Mouse (Mus musculus): ENCODE measurements around the gene Phb2.
"Not testable (repeated sequence)": the region's sequence is repeated elsewhere in the genome, so short reads cannot be mapped to it uniquely, and the experiment has no call there.

Gene Phb2

DNA sequence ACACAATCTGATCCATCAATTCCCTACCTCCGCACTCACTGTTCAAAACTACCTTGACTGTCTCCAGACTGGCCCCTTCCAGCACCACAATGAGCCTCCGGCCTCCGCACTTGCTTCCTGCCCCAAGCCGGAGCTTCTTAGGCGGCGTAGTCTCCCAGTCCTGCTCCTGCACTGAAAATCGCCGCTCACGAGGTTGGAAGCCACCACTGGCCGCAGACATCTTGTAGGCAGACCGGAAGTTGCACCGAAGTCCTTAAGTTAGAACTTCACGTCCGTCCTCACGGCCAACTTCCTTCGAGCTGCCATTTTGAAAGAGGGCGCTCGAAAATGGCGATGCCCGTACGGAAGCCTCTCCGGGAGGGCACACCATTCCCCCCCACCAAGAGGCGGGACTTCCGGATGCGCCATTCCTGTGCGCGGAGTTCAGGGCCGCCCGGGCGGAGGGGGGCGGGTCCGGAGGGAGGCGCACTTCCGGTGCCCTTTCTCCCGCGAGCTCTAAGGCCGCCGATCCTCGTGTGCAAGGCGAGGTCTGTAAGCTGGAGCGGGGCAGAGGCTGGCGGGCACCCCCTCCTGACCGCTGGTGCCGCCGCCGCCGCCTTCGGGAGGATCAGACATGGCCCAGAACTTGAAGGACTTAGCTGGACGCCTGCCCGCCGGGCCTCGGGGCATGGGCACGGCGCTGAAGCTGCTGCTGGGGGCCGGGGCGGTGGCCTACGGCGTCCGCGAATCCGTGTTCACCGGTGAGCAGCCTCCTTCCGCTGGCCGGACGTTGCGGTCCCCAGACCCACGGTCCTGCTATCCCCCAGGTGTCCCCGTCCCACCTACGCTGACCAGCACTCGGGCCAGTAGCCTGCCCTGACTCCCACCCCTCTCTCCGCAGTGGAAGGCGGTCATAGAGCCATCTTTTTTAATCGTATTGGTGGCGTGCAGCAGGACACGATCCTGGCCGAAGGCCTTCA lies at the start of gene Phb2, which contains the start of gene Emg1:
Gene Phb2 (plus strand): TSS at position 513 of the 959 bp plus-strand sequence.
Gene Emg1 (minus strand): TSS at position 355 of the 959 bp plus-strand sequence.
- peak; percentile 99 for DNase-seq

DNA sequence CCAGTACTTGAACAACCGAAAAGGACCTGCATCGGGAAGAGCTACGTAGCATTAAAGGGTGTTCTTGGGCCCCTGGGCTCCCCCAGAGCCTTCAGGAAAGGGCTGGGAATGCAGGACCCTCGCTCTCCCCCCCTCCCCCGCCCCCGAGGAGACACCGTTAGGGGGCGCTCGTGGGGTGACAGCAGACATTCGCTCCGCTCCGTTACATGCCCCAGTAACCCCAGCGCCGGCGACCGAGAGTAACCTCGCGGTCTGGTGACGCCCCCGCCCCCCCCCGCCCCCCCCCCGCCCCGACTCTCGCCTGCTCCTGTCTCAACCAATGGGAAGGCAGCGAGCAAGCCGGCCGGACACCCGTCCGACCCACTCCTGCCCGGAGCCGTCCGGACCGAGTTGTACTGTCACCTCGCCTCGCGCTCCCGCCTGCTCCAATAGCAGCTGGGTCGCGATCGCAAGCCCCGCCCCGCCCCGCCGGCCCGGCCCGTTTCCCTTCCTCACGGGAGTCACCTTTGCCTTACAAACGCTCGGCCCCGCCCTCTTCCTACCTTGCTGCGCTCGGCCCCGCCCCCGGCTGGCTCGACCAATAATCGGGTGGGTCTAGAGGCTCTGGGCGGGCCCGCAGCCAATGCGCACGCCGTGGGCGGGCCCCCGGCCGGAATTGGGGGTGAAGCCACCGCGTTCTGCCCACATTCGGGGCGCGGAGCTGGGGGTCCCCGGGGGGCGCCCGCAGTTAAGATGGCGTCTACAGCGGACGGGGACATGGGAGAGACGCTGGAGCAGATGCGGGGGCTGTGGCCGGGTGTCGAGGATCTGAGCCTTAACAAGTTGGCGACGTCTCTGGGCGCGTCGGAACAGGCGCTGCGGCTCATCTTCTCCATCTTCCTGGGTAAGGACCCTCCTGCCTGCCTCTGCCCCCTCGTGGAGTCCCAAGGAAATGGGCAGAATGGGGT lies 49.4 kb upstream of the Phb2 start, which contains the start of gene Lpcat3:
Gene Lpcat3 (plus strand): TSS at position 551 of the 947 bp plus-strand sequence.
- peak; percentile 99 for DNase-seq

DNA sequence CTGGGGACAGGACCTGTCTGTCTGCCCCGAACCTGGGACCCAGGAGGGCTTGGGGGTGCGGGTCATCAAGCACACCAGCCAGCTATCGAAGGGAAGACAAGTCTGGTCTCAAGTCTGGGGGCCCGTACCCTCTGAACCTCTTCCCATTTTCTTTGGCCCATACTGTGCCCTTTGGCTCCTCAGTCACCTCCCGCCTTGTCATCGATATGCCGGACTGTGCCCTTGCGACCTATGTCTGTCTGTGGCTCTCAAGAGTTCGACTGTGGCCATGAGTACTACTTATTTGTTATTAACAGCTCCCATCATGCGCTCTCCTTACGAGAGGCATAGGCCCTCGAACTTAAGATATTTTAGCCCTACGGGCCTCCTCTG lies 48.7 kb upstream of the Phb2 start:
- no peak for DNase-seq

DNA sequence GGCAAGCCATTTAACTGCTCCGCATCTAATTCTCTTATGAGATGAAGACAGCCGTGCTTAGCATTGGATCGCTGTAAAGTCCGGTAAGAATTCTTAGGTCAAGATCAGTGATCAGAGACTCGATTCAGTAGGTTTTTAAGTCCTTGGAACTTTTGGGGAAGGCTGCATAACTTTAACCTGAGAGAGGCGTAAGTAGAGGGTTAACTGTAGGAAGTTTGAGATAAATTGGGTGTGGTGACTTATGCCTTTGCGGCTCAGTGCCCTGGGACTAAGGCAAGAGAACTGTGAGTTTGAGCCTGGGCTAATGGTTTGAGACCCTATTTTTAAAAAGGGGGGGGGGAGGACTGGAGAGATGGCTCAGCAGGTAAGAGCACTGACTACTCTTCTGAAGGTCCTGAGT lies 47.9 kb upstream of the Phb2 start:
- DNase-seq, result no peak

DNA sequence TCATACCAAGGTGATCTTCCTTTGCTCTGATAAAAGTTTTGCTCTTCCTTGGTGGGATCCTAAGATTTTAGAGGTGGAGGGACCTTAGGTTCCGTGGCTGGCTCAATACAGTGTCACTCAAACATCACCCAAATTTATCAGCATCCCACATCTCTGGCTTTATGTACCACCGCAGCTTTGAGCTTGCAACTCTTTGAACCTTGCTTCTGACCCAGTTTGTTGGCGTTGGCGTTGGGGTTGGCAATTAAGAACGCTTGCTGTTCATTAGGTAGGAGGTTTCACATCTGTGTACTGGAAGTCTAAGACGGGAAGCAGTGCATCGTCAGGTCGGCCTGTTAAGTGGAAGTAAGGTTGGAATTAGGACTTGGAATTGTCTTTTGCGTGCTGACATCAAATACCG lies 47.1 kb upstream of the Phb2 start:
- no peak for DNase-seq

DNA sequence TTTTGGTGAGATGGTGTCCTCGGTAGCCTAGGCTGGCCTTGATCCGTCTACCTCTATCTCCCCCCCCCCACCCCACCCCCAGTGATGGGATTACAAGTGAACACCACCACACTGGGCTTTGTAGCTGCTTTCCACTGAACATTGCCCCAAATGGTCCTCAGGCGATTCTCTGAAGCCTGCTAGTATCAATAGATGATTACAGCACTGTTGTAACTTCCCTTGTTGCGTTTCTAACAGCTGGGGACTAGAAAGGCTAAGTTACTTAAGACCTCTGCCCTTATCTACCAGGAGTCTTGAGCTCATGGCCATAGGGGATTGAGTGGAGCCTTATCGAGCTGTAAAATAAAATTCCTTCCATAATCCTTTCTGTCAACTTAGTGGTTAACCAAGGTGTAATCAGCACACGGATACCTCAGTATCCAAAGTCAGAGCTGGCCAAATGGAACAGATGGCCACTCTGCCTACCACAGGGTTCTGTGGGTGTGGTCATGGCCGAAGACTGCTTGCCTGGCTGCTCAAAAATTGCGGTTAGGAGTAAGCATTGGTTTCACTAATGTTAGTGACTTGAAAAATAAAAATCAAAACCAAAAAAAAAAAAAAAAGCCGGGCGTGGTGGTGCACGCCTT lies 42.8 kb upstream of the Phb2 start:
- no peak for DNase-seq

DNA sequence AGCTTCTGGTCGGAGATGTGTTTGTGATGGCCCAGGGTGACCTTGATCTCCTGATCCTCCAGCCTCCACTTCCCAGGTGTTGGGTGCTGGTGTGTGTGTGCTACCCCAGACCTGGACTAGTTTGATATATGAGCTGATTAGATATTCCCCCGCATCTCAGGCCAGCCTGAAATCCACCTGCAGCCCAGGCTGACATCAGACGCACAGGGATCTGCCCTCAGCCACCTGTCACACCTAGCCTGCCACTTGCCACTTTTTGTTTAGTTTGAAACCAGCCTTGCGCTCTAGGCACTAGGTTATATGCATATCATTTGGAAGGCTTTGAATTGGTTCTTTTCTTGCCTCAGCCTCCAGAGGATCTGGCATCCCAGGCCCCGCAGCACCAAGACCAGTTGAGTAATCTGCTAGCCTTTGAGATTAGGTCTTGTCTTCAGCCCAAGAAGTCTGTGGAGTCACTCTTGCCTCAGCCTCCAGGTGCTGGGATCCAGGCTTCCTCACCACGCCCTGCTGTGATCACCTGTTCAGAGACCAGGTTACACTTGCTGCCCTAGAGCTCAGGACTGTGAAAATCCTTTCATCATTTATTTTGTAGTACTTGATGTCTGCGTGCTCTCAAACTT lies 41.7 kb upstream of the Phb2 start:
- DNase-seq, result no peak

DNA sequence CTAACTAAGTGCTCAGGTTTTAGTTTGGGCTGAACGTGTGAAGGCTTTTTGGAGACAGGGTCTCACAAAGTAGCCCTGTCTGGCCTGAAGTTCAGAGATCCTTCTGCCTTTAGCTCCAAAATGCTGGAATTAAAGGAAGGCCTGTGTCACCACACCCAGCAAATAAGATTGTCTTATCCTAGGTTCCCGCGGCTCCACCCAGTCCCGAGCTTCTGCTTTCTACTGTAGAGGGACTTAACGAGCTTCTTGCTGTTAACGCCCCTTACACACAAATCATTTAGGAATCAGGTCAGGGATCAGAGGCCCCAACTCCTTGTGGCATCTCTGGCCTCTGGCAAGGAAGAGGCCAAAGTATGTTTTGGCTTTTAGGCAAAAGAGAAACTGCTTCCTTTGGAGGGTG lies 40.0 kb upstream of the Phb2 start:
- no peak for DNase-seq

DNA sequence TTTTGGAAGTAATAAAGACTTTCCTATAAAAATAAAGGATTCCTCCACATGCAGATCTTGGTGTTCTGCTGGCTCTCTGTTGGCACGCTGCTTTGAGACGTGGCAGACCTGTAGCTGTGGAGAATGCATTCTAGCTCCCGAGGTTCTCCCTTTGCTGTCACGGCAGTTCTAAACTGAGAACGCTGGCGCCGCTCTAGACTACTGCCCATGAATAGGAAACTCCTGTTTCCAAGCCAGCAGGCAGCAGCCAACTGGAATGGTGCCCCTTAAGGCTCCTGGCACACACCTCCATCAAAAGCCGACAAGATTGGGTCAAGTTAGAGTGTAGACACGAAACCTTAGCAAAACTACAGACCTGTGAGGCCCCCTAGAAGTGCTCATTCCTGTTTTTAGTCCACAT lies 38.5 kb upstream of the Phb2 start:
- DNase-seq, result no peak

DNA sequence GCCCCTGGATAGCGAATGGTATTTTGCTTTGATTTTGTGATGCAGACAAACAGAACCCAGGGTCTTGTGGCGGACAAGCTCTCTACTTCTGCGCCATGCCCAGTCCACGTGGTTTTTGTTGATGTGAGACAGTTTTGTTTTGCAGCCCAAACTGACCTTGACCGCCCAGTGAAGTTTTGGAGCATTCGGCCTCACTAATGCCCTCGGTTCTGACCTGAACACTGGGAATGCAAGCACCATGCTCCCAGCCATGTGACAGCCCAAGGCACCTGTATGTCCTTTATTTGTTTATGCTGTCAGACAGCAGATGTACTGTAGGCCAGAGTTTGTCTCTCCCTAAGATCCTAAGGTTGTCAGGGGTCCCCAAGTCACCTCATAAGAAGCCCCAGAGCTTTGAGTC lies 37.5 kb upstream of the Phb2 start:
- DNase-seq, result no peak

DNA sequence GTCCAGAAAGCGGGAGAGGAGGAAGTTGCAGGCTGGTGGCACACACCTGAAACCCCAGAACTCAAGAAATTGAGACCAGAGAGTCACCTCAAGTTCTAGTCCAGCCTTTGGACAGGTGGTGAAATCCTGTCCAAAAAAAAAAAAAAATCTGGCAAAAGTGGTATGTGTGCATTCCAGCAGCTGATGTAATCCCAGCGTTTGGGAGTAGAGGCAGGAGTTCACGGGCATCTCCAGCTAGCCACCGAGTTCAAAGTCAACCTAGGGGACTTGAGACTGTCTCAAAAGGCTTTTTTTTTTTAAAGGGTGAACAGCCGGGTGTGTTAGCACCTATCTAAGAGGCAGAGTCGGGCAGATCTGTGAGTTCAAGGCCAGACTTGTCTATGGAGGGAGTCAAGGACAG lies 36.0 kb upstream of the Phb2 start:
- DNase-seq, result no peak

DNA sequence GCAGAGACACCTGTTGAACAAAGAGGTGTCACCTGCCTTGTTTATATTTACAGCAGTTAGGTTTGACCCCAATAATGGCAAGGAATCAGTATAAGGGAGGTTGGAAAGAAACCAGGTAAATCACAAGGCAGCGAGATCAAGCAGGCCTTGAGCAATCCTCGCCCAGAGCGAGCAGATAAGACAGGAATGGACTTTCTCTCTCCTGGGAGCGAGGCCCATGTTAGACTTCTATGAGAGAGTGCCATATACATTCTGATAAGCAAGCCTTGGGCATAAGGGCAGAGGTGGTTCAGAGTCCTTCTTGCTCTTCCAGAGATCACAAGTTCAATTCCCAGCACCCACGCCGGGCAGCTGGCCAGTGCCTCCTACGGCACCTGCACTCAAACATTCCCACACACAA lies 33.4 kb upstream of the Phb2 start:
- no peak for DNase-seq

DNA sequence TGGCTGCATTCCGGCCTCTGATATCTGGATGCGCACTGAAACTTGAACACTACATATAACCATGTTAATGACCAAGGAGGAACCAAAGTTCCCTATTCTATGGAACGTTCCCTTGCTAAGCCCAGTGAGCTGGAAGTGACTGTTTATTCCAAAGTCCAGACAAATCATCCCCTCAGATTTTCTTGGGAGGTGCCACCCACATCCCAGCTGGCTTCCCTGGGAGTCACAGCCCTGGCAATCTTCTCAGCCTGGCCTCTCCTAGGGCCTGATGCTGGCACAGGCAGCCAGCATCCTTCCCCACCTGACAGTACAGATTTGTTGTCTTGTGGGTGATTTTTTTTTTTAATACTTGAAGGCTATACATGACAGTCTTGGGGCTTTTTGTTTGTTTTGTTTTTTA lies 32.6 kb upstream of the Phb2 start:
- no peak for DNase-seq

DNA sequence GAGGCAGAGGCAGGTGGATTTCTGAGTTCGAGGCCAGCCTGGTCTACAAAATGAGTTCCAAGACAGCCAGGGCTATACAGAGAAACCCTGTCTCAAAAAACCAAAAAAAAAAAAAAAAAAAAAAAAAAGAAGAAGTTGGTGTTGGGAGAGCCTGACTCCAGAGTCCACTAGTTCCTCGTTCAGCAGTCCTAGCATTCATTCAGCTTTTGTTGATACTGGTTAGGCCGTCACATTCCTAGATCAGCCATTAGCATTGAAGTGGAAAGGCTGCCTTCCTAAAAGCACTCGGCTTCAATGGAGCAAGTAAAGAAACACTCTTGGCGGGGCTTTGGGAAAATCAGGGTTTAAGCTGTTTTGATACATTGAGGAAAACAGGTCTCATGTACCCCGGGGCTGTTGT lies 29.8 kb upstream of the Phb2 start:
- DNase-seq, result not testable (repeated sequence)

DNA sequence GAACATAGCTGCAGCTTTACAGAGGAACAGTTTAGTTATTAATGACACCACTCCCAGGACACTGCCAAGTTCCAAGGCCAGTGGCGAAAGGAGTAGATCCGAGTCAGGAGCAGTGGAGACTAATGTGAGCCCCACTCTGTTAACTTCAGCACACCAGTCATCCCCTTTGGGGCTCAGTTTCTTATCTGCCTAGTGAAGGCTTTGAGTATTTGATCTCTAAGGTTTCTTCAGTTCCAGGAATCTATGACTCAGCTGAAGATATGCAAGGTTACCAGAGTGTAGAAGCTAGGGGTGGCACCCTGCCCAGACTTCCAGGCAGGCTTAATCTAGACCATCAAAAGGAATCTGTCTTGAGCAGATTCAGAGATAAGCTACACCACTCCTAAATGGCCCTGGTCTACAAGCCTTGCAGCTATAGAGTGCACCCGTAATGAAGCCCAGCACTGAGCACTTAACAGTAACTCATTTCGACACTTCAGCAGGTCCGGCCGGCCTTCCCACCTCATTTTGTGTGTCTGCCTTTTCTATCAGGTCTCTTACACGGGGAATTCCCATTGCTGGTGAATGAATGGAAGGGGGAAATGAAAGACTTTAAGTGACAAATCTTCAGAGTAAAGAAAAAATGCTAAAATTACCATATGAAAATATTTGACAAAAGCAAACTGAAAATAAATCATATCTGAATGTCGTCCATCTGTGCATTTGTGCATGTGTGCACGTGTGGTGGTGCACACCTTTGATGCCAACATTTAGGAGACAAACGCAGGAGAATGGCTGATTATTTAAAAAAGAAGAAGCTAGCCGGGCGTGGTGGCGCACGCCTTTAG lies 28.3 kb upstream of the Phb2 start:
- DNase-seq, result peak; percentile 63

DNA sequence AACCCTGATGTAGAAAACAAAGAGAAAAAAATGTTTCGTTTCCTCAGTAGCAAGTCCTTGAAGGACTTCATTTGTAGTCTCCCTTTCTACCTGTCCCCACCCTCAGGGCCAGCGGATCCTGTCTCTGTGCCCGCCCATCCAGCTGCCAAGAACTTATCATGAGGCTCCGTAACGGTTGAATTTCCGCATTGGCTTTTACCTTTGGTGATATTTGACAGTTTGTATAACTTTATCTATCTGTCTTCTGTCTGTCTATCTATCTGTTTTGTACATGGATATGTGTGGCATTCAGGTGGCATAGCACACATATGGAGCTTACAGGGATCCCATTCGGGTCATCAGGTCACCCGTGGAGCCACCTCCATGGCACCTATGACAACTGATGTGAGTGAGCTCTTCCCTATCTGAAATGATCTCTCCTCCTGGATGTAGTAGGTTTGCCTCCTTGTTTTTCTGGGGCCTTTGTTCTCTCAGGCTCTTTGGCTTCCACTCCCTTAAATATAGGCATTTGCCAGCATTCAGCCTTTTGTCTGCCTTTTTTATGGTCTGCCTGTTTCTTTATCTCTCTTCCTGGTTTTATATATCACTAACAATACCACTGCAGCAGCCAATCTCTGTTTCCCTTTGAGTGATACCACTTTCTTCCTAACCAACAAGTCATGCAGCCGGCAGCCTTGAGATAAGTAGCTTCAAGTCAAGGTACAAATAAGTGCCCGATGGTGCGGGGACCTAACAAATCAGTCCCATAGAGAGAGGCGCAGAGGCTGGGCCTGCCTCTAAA lies 26.3 kb upstream of the Phb2 start:
- DNase-seq, result no peak

DNA sequence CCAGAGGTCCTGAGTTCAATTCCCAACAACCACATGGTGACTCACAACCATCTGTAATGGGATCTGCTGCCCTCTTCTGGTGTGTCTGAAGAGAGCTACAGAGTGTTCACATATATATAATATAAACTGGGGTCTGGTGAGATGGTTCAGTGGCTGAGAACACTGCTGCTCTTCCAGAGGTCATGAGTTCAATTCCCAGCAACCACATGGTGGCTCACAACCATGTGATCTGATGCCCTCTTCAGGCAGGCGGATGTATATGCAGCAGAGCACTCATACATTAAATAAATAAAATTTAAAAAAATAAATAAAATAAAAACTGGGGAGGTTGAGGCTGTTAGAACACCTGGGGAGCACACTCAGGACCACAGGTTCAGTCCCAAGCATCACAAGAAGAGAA lies 25.5 kb upstream of the Phb2 start:
- DNase-seq, result not testable (repeated sequence)

DNA sequence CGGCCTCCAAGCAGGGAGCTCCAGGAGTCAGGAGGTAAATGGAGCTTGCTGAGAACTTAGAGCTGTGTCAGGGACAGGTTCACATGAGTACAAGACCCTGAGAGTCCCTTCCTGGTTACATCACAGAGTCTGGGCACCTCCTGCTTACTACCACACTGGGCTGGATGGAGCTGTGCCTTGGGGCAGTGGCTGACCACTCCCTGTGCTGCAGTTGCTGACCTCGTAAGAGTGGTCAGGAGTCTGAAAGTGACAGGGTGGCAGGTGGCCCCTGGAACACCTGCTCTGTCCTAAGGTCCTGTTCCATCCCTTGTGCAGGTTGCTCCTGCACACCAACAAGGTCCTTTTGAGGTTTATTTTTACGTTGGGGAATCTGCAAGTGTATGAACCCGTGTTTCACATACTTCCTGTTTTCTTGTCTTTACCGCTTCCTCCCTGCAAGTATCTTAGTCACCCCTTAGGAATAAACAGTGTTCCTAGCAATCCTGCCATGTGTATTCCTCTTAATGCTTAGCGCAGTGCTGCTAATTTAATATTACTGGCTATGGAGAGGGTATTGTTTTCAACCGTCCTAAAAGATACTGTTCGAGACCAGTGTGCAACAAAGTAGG lies 23.9 kb upstream of the Phb2 start:
- no peak for DNase-seq

DNA sequence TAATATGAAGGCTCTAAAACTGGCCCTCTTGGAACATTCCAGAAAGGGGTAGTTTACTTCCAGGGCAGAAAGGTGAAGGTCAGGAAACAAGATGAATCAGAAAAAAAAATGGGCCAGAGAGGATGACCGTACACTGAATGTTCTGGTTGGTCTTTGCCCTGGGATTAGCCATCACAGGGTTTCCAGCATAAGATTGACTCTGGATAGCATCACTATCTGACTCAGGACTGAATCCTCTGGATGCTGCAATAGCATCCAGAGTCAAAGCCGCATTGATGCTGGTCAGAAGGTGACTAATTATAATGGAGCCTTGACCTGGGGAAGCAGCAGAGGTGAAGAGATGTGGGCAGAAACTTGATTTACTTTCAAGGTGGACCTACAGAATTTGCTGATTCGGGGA lies 23.1 kb upstream of the Phb2 start:
- no peak for DNase-seq

DNA sequence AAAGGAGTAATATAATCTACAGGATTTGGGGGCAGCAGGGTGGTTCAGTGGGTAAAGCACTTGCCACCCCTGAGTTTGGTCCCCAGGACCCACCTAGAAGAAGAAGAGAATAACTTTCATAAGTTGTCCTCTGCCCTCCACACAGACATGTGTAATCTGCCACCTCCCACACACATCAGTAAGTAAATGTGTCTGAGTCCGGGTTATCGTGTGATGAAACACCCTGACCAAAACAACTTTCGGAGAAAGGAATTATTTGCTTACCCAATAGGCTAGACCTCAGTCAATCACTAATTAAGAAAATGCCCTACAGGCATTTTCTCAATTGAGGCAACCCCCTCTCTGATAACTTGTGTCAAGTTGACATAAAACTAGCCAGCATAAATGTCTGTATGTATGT lies 21.6 kb upstream of the Phb2 start:
- DNase-seq, result no peak

Data from lung, postnatal 10 days (tissue).